Mouse (Mus musculus) small intestine, adult 2 months (tissue): ENCODE measurements around the gene Fam20b. TPM values are rescaled to one million over a fixed set of nuclear protein-coding genes. Genes with fewer than 3 reads are reported as not detected.

Experiments
- H3K27ac ChIP-seq: fragments of 200-500 bp; 2 replicates; pipeline ENCODE4 v1.5.1; 2012; ENCODE audit warnings: low read depth, low read length, control low read depth, inconsistent platforms; ENCODE audit not compliant: insufficient read depth
- H3K27me3 ChIP-seq: fragments of 200-500 bp; 2 replicates; pipeline ENCODE4 v1.6.1; 2012; ENCODE audit warnings: mild to moderate bottlenecking, moderate library complexity, low read length, inconsistent platforms; ENCODE audit not compliant: control insufficient read depth, insufficient read depth
- H3K36me3 ChIP-seq: fragments of 200-500 bp; 2 replicates; pipeline ENCODE4 v1.6.1; 2012; ENCODE audit warnings: mild to moderate bottlenecking, low read length, control low read depth, inconsistent platforms; ENCODE audit not compliant: control insufficient read depth, insufficient read depth
- H3K4me1 ChIP-seq: fragments of 200-500 bp; 2 replicates; pipeline ENCODE4 v1.6.1; 2012; ENCODE audit warnings: low read length, inconsistent platforms, mixed read lengths; ENCODE audit not compliant: control insufficient read depth, insufficient read depth, insufficient read length
- H3K4me3 ChIP-seq: fragments of 200-500 bp; 2 replicates; pipeline ENCODE4 v1.5.1; 2012; ENCODE audit warnings: low read depth, mild to moderate bottlenecking, control low read depth, inconsistent platforms, low read length, moderate library complexity
- CTCF ChIP-seq: fragments of 200-500 bp; IDR thresholded peaks from 2 replicates; pipeline ENCODE4 v1.5.1; 2012; ENCODE audit warnings: low read depth, mild to moderate bottlenecking, control low read depth, inconsistent platforms, low read length, moderate library complexity, mixed read lengths; ENCODE audit not compliant: insufficient replicate concordance, insufficient read length; ENCODE audit errors: extremely low read depth
- POLR2A ChIP-seq: fragments of 200-500 bp; IDR thresholded peaks from 2 replicates; pipeline ENCODE4 v1.6.1; 2012; ENCODE audit warnings: low read depth, mild to moderate bottlenecking, control low read depth, inconsistent platforms, low read length, moderate library complexity
- WGBS: fragments of 180-500 bp; shearing (Covaris S2); methylation state at CpG from one replicate; pipeline ENCODE4 v1.1.7; 2018; 5-methylcytosine and 5-hydroxymethylcytosine counted together
- polyA plus RNA-seq: library from polyadenylated mRNA; depleted of rRNA; stranded (reverse); fragments of >200 nt; gene quantifications from 2 replicates; pipeline ENCODE4 v1.2.3, GENCODE M21; 2012; rRNA removed

Gene Fam20b
- polyA plus RNA-seq, 1 experiment = 25.7 TPM

GRCm38 (mm10) chr1:156633095-156633494 is 85.8 kb downstream of the Fam20b start:
- WGBS = 70% methylated on average over 10 of the region's 10 CpGs
- no peaks in the 10 kb centered on the region for H3K4me1 ChIP-seq
- TF ChIP-seq CTCF (peak; percentile 50; the same call in 1 of the 2 replicates), POLR2A (no peak)
- H3K27ac ChIP-seq = no peak overlapping the region
- H3K27me3 ChIP-seq = no peaks in the 10 kb centered on the region
- no peak overlapping the region for H3K4me3 ChIP-seq
- H3K36me3 ChIP-seq = peaks cover 24% of the 10 kb centered on the region

- H3K27me3 ChIP-seq = no peaks in the 10 kb centered on the region
- no peak overlapping the region for H3K27ac ChIP-seq
- peaks cover 18% of the 10 kb centered on the region for H3K36me3 ChIP-seq
- TF ChIP-seq CTCF (peak; percentile 14; the same call in 1 of the 2 replicates), POLR2A (no peak)
- H3K4me3 ChIP-seq = no peak overlapping the region
- H3K4me1 ChIP-seq = no peaks in the 10 kb centered on the region
Observed at GRCm38 (mm10) chr1:156630965-156631364, 87.9 kb downstream of the Fam20b start.

DNA sequence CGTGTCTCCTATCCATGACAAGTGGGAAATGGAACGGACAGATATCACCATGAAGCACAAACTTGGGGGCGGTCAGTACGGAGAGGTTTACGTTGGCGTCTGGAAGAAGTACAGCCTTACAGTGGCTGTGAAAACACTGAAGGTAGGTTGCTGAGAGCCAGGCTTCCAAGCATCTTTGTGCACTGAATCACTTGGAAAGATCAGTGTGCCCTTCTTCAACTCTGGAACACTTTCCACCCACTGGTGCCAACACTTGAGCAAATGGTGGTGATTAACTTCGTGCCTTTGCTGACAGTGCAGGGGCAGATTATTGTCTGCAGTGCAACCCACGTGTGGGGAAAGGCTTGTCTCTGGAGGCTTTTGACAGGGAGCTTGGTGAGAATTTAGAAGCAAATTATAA is 88.9 kb downstream of the Fam20b start:
- 96% methylated on average over 8 of the region's 8 CpGs for WGBS
- H3K27me3 ChIP-seq = no peaks in the 10 kb centered on the region
- H3K4me3 ChIP-seq = no peak overlapping the region
- TF ChIP-seq CTCF (no peak), POLR2A (no peak)
- H3K36me3 ChIP-seq = peaks cover 15% of the 10 kb centered on the region
- H3K27ac ChIP-seq = no peak overlapping the region
- no peaks in the 10 kb centered on the region for H3K4me1 ChIP-seq

Other genes starting within 250 kb of the Fam20b start
- gene Soat1, start 244.8 kb downstream of the Fam20b start, polyA plus RNA-seq = 4.2 and 6.1 TPM in 2 replicates
- 10.3 and 27.8 TPM in 2 replicates for gene Gm10031, start 195.1 kb downstream of the Fam20b start, polyA plus RNA-seq
- 3.7 and 4.3 TPM in 2 replicates for gene Abl2, start 160.3 kb downstream of the Fam20b start, polyA plus RNA-seq
- 21.5 and 31.0 TPM in 2 replicates for gene Tor3a, start 44.7 kb downstream of the Fam20b start, polyA plus RNA-seq
- 1.0 and 3.0 TPM in 2 replicates for gene Angptl1, start 119.5 kb upstream of the Fam20b start, polyA plus RNA-seq
- gene Ralgps2, start 220.5 kb upstream of the Fam20b start, polyA plus RNA-seq = 6.5 and 21.6 TPM in 2 replicates